Mouse (Mus musculus) embryonic fibroblast, embryonic 13.5 days (primary cell): ENCODE results near the gene Cox14.

Experiments used
- CTCF ChIP-seq: IDR thresholded peaks from 2 replicates; pipeline ENCODE4 v1.5.1; 2011; ENCODE audit warnings: mild to moderate bottlenecking, control low read depth, low read length, moderate library complexity, borderline replicate concordance; ENCODE audit not compliant: insufficient read depth
- POLR2A ChIP-seq: IDR thresholded peaks from 2 replicates; pipeline ENCODE4 v1.6.1; 2011; ENCODE audit warnings: low read depth, mild to moderate bottlenecking, control low read depth, low read length, moderate library complexity

DNA sequence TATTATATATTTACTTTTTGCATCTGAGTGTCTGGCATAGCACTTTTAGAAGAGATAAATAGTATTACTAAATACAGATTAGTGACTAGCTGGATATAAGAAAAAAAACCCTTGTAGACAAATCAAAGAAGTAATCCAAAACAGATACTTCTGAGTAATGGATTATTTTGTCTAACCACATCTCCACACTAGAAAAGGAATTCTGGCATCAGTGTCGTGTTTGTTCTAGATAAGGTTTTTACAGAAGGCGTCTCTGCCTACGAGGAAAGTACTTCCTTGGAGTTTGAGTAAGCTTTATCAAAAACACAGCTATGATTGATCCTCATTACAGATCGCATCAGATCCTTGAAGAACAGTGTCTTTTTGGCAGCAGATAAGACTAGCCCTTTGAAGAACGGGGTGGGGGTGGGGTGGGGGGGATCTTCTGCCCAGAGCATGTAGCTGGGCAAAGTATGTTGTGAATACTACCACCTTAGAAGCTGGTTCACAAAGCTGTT, 45.6 kb downstream of the Cox14 start:
- TF ChIP-seq POLR2A (no peak), CTCF (no peak)
